Mouse (Mus musculus) ES-E14 (cell line): ENCODE measurements around the gene Lcat.

Experiments
- CHD2 ChIP-seq: IDR thresholded peaks from 2 replicates; pipeline ENCODE4 v1.6.1; 2014; ENCODE audit warnings: mild to moderate bottlenecking, low read depth, low read length, inconsistent platforms
- HCFC1 ChIP-seq: IDR thresholded peaks from 2 replicates; pipeline ENCODE4 v1.6.1; 2012; ENCODE audit warnings: low read length, inconsistent platforms, borderline replicate concordance; ENCODE audit not compliant: insufficient read depth
- MAFK ChIP-seq: IDR thresholded peaks from 2 replicates; pipeline ENCODE4 v1.6.1; 2014; ENCODE audit warnings: mild to moderate bottlenecking, low read depth, low read length, inconsistent platforms; ENCODE audit not compliant: insufficient read depth
- ZC3H11A ChIP-seq: IDR thresholded peaks from 2 replicates; pipeline ENCODE4 v1.6.1; 2012; ENCODE audit warnings: low read depth, mild to moderate bottlenecking, inconsistent platforms, low read length, borderline replicate concordance
- ZNF384 ChIP-seq: IDR thresholded peaks from 2 replicates; pipeline ENCODE4 v1.6.1; 2012; ENCODE audit warnings: low read depth, low read length, inconsistent platforms

- TF ChIP-seq ZC3H11A (no peak), ZNF384 (no peak), CHD2 (no peak), HCFC1 (no peak), MAFK (no peak)
Measured at GRCm38 (mm10) chr8:105931271-105931670, 11.9 kb downstream of the Lcat start.
